Mouse (Mus musculus): ENCODE data around the gene Ccn2.

Ccn2 gene
- long read RNA-seq, experiment 1, result 0 reads
- long read RNA-seq, experiment 2, partial matches to known transcripts, result 0 of 3 reads
- long read RNA-seq, experiment 2, other reads (novel, unspliced or antisense), result 0 of 3 reads

GRCm38 (mm10) chr10:24595250-24596002, at the start of gene Ccn2:
Gene Ccn2 (plus strand): TSS chr10:24595442.
- intact Hi-C loops (cut with DNase I), result no loop called here

GRCm38 (mm10) chr10:24552870-24553269, 42.4 kb upstream of the Ccn2 start:
- intact Hi-C loops (cut with DNase I), result no loop called here

- intact Hi-C loops (cut with DNase I), result no loop called here
These were observed 41.2 kb upstream of the Ccn2 start for GRCm38 (mm10) chr10:24554091-24554490.

GRCm38 (mm10) chr10:24558366-24558765, 36.9 kb upstream of the Ccn2 start:
- intact Hi-C loops (cut with DNase I), result no loop called here

- intact Hi-C loops (cut with DNase I), result no loop called here
These were observed 25.4 kb upstream of the Ccn2 start for GRCm38 (mm10) chr10:24569691-24570420.

GRCm38 (mm10) chr10:24572044-24572960, 22.9 kb upstream of the Ccn2 start:
- intact Hi-C loops (cut with DNase I), result no loop called here

- intact Hi-C loops (cut with DNase I), result no loop called here
These were observed 21.8 kb upstream of the Ccn2 start for GRCm38 (mm10) chr10:24573484-24573883.

- intact Hi-C loops (cut with DNase I), result no loop called here
These were observed 14.2 kb upstream of the Ccn2 start for GRCm38 (mm10) chr10:24581076-24581475.

GRCm38 (mm10) chr10:24588824-24589223, 6.4 kb upstream of the Ccn2 start:
- intact Hi-C loops (cut with DNase I), result no loop called here

GRCm38 (mm10) chr10:24589238-24589637, 6.0 kb upstream of the Ccn2 start:
- intact Hi-C loops (cut with DNase I), result no loop called here

GRCm38 (mm10) chr10:24590546-24590945, 4.7 kb upstream of the Ccn2 start:
- intact Hi-C loops (cut with DNase I), result no loop called here

- intact Hi-C loops (cut with DNase I), result loop anchor here (1.0 kb wide), 1 partner anchor 181 kb away; no protein-coding TSS in a partner anchor
These were observed 4.1 kb upstream of the Ccn2 start for GRCm38 (mm10) chr10:24591136-24591535.

GRCm38 (mm10) chr10:24591741-24592140, 3.5 kb upstream of the Ccn2 start:
- intact Hi-C loops (cut with DNase I), result loop anchor here (1.0 kb wide), 1 partner anchor 181 kb away; no protein-coding TSS in a partner anchor

- intact Hi-C loops (cut with DNase I), result no loop called here
These were observed 2.9 kb upstream of the Ccn2 start for GRCm38 (mm10) chr10:24592318-24592717.

GRCm38 (mm10) chr10:24592969-24593368, 2.3 kb upstream of the Ccn2 start:
- intact Hi-C loops (cut with DNase I), result no loop called here

- intact Hi-C loops (cut with DNase I), result no loop called here
These were observed 1.7 kb upstream of the Ccn2 start for GRCm38 (mm10) chr10:24593556-24593955.

- intact Hi-C loops (cut with DNase I), result no loop called here
These were observed 994 bp downstream of the Ccn2 start for GRCm38 (mm10) chr10:24596003-24596868.

- intact Hi-C loops (cut with DNase I), result no loop called here
These were observed 1.7 kb downstream of the Ccn2 start for GRCm38 (mm10) chr10:24596869-24597339.

- intact Hi-C loops (cut with DNase I), result no loop called here
These were observed 2.5 kb downstream of the Ccn2 start for GRCm38 (mm10) chr10:24597789-24598188.

- intact Hi-C loops (cut with DNase I), result no loop called here
These were observed 3.5 kb downstream of the Ccn2 start for GRCm38 (mm10) chr10:24598693-24599092.

Measured in adrenal gland (tissue).